Mouse (Mus musculus) neural tube, embryonic 14.5 days (tissue): Measurements from ENCODE around the gene Gm36864. TPM values are rescaled to one million over a fixed set of nuclear protein-coding genes. Genes with fewer than 3 reads are reported as not detected.
"Not testable (repeated sequence)": the region's sequence is repeated elsewhere in the genome, so short reads cannot be mapped to it uniquely, and the experiment has no call there.

Experiments
- ATAC-seq: fragments of 200-750 bp; cut with Nextera tagmentation; 2 replicates; pipeline ENCODE4 v1.8.0; 2017; ENCODE audit warnings: low read depth, mild to moderate bottlenecking, moderate TSS enrichment, moderate library complexity
- H3K27ac ChIP-seq: fragments of 300-500 bp; sonication (generic); 2 replicates; pipeline ENCODE4 v1.5.1; 2014; ENCODE audit warnings: low read depth, mild to moderate bottlenecking, control low read depth, low read length, moderate library complexity, mixed read lengths
- H3K27me3 ChIP-seq: fragments of 300-500 bp; sonication (generic); 2 replicates; pipeline ENCODE4 v1.6.1; 2014; ENCODE audit warnings: low read length; ENCODE audit not compliant: control insufficient read depth, insufficient read depth
- H3K36me3 ChIP-seq: fragments of 300-500 bp; sonication (generic); 2 replicates; pipeline ENCODE4 v1.6.1; 2014; ENCODE audit warnings: low read length, mixed read lengths; ENCODE audit not compliant: control insufficient read depth, insufficient read depth
- H3K4me1 ChIP-seq: fragments of 300-500 bp; sonication (generic); 2 replicates; pipeline ENCODE4 v1.6.1; 2014; ENCODE audit warnings: low read length; ENCODE audit not compliant: control insufficient read depth, insufficient read depth
- H3K4me2 ChIP-seq: fragments of 300-500 bp; sonication (generic); 2 replicates; pipeline ENCODE4 v1.6.1; 2014; ENCODE audit warnings: mild to moderate bottlenecking, low read depth, low read length, control low read depth
- H3K4me3 ChIP-seq: fragments of 300-500 bp; sonication (generic); 2 replicates; pipeline ENCODE4 v1.5.1; 2014; ENCODE audit warnings: low read depth, low read length, control low read depth, mixed read lengths
- H3K9ac ChIP-seq: fragments of 300-500 bp; sonication (generic); replicated peaks from 2 replicates; pipeline ENCODE4 v1.6.1; 2014; ENCODE audit warnings: low read depth, mild to moderate bottlenecking, control low read depth, low read length, mixed read lengths
- H3K9me3 ChIP-seq: fragments of 300-500 bp; sonication (generic); 2 replicates; pipeline ENCODE4 v1.6.1; 2016; ENCODE audit warnings: low read length; ENCODE audit not compliant: control insufficient read depth
- WGBS: fragments of 180-500 bp; shearing (Covaris S2); extraction: QIAGEN DNeasy Blood & Tissue Kit; methylation state at CpG from one replicate; pipeline ENCODE4 v1.1.7; 2014; 5-methylcytosine and 5-hydroxymethylcytosine counted together
- polyA plus RNA-seq: library from polyadenylated mRNA; unstranded; fragments of >200 nt; fragmentation: Nextera tagmentation; extraction: Ambion mirVana; gene quantifications from 2 replicates; pipeline ENCODE4 v1.2.1, GENCODE M21; 2014

The Gm36864 gene
- polyA plus RNA-seq, result not detected in 2 replicates

- no peak for ATAC-seq
- Histone ChIP-seq H3K27ac (no peak within 1 kb of the TSS), H3K4me2 (no peak within 1 kb of the TSS), H3K27me3 (no peaks in the 10 kb centered on the region), H3K9me3 (no peaks in the 10 kb centered on the region), H3K36me3 (no peaks in the 10 kb centered on the region), H3K4me3 (no peak within 1 kb of the TSS), H3K4me1 (no peaks in the 10 kb centered on the region), H3K9ac (no peak within 1 kb of the TSS)
- 81% methylated on average over 3 of the region's 3 CpGs for WGBS
Observed at GRCm38 (mm10) chr7:44235909-44236308, at the start of gene Gm36864. TSS of gene Gm36864 (plus strand) at chr7:44236177.

GRCm38 (mm10) chr7:44186516-44186915, 49.5 kb upstream of the Gm36864 start:
- H3K27ac ChIP-seq, ATAC-seq, H3K4me3 ChIP-seq, H3K9me3 ChIP-seq, H3K36me3 ChIP-seq, H3K9ac ChIP-seq, H3K27me3 ChIP-seq, H3K4me2 ChIP-seq, H3K4me1 ChIP-seq: not testable (repeated sequence)
- 70% methylated on average over 8 of the region's 8 CpGs for WGBS

- H3K27ac ChIP-seq, H3K4me1 ChIP-seq, H3K9ac ChIP-seq, H3K4me2 ChIP-seq, H3K27me3 ChIP-seq, H3K4me3 ChIP-seq, ATAC-seq, H3K9me3 ChIP-seq, H3K36me3 ChIP-seq: not testable (repeated sequence)
Observed at GRCm38 (mm10) chr7:44187936-44188335, 48.0 kb upstream of the Gm36864 start, which contains the start of gene Klk1b24. TSS of gene Klk1b24 (plus strand) at chr7:44188236.

GRCm38 (mm10) chr7:44193466-44193865, 42.5 kb upstream of the Gm36864 start:
- not testable (repeated sequence) for H3K9ac ChIP-seq, H3K4me3 ChIP-seq, H3K36me3 ChIP-seq, ATAC-seq, H3K9me3 ChIP-seq, H3K27ac ChIP-seq, H3K27me3 ChIP-seq, H3K4me2 ChIP-seq, H3K4me1 ChIP-seq
- 93% methylated on average over 1 of the region's 1 CpGs for WGBS

- no peak for ATAC-seq
- Histone ChIP-seq H3K27me3 (no peaks in the 10 kb centered on the region), H3K4me1 (no peaks in the 10 kb centered on the region), H3K9ac (no peak within 1 kb of the TSS), H3K4me3 (no peak within 1 kb of the TSS), H3K36me3 (no peaks in the 10 kb centered on the region), H3K27ac (no peak within 1 kb of the TSS), H3K4me2 (no peak within 1 kb of the TSS), H3K9me3 (no peaks in the 10 kb centered on the region)
- WGBS, result 72% methylated on average over 3 of the region's 3 CpGs
Observed at GRCm38 (mm10) chr7:44197891-44198290, 38.1 kb upstream of the Gm36864 start, which contains the start of gene Klk1b3. TSS of gene Klk1b3 (plus strand) at chr7:44198191.

DNA sequence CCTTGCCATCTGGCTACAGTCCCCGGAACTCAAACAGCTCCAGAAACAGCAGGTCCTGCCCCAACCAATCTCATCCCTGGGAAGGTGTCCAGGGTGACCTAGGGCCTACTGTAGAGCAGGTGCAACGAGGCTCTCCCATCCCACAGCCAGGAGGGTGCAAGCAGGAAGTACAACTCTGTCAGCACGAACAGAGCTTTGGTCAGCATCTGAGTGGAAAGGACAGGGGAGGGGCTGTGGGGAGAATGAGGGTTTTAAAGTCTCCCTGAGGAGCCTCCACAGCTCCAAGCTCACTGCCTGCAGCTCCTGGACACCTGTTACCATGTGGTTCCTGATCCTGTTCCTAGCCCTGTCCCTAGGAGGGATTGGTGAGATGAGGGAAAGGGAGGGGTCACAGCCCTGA, 28.8 kb upstream of the Gm36864 start, which contains the start of gene Klk1b4:
Klk1b4 (plus strand) TSS at position 301 of the 400 bp plus-strand sequence.
- not testable (repeated sequence) for H3K27me3 ChIP-seq, H3K9me3 ChIP-seq, H3K4me3 ChIP-seq, H3K4me2 ChIP-seq, H3K9ac ChIP-seq, ATAC-seq, H3K27ac ChIP-seq, H3K36me3 ChIP-seq, H3K4me1 ChIP-seq
- 54% methylated on average over 3 of the region's 3 CpGs for WGBS

- Histone ChIP-seq H3K4me3 (no peak overlapping the region), H3K27me3 (no peaks in the 10 kb centered on the region), H3K27ac (no peak overlapping the region)
Observed at GRCm38 (mm10) chr7:44208307-44208706, 27.7 kb upstream of the Gm36864 start.

DNA sequence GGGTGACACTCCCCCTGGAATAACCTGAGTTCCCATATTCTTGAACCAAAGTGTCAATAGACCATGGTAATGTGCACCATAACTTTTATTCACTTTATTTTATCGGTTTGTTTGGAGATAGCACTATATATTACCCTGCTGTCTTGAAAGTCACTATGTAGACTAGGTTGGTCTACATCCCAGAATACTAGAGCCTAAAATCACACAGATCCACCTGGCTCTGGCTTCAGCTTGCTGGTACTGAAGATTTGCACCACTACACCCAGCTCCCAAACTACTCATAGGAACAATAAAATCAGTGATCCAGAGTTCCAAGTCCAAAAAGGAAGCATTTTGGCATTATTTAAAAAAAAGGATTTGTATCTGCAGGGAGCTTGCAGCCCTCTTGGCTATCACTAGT, 20.3 kb upstream of the Gm36864 start, which contains the start of gene Klk1b5:
Klk1b5 (plus strand) TSS at position 301 of the 400 bp plus-strand sequence.
- Histone ChIP-seq H3K27ac (no peak within 1 kb of the TSS), H3K27me3 (no peaks in the 10 kb centered on the region), H3K4me2 (no peak within 1 kb of the TSS), H3K9ac (no peak within 1 kb of the TSS), H3K9me3 (no peaks in the 10 kb centered on the region), H3K4me1 (no peaks in the 10 kb centered on the region), H3K36me3 (no peaks in the 10 kb centered on the region), H3K4me3 (no peak within 1 kb of the TSS)
- 81% methylated on average over 1 of the region's 1 CpGs for WGBS
- no peak for ATAC-seq

More at GRCm38 (mm10) chr7:44208307-44208706, 27.7 kb upstream of the Gm36864 start:
- 80% methylated on average over 3 of the region's 3 CpGs for WGBS
- H3K36me3 ChIP-seq, result no peaks in the 10 kb centered on the region
- no peak overlapping the region for H3K9ac ChIP-seq
- H3K9me3 ChIP-seq, result no peaks in the 10 kb centered on the region
- H3K4me1 ChIP-seq, result no peaks in the 10 kb centered on the region
- no peak overlapping the region for H3K4me2 ChIP-seq
- ATAC-seq, result no peak

- H3K4me3 ChIP-seq, H3K9me3 ChIP-seq, H3K36me3 ChIP-seq, H3K4me2 ChIP-seq, ATAC-seq, H3K27ac ChIP-seq, H3K4me1 ChIP-seq, H3K27me3 ChIP-seq, H3K9ac ChIP-seq: not testable (repeated sequence)
- 69% methylated on average over 8 of the region's 10 CpGs for WGBS
Observed at GRCm38 (mm10) chr7:44221601-44222000, 14.4 kb upstream of the Gm36864 start.
